Mouse (Mus musculus): ENCODE results near the gene Ankrd54. TPM values are rescaled to one million over a fixed set of nuclear protein-coding genes. Genes with fewer than 3 reads are reported as not detected.
A peak's percentile ranks its signal among the peaks of the same experiment; 100 is the strongest.

Gene Ankrd54
- polyA plus RNA-seq, 1 experiment from 2014 or later: 58.1 TPM

- 6% methylated on average over 44 of the region's 46 CpGs for WGBS
- H3K9me3 ChIP-seq (ENCODE audit: control insufficient read depth, low read length): no peaks in the 10 kb centered on the region
- H3K27me3 ChIP-seq (replicated peaks; ENCODE audit: control insufficient read depth, insufficient read depth, low read length): no peaks in the 10 kb centered on the region
- peak overlapping the region; percentile 82 for H3K27ac ChIP-seq (ENCODE audit: low read length)
- H3K4me3 ChIP-seq (replicated peaks; ENCODE audit: low read length): peak overlapping the region; percentile 82
- peaks cover 47% of the 10 kb centered on the region for H3K4me1 ChIP-seq (replicated peaks; ENCODE audit: control insufficient read depth, insufficient read depth, low read length)
- peak; percentile 9; the same call in 1 of the 2 replicates for ATAC-seq
- H3K4me2 ChIP-seq (ENCODE audit: low read length): peak overlapping the region; percentile 85
- peak overlapping the region; percentile 93 for H3K9ac ChIP-seq (replicated peaks; ENCODE audit: low read depth, low read length)
- no peaks in the 10 kb centered on the region for H3K36me3 ChIP-seq (ENCODE audit: control insufficient read depth, insufficient read depth)
These were observed 35.1 kb downstream of the Ankrd54 start for GRCm38 (mm10) chr15:79027291-79028205.

DNA sequence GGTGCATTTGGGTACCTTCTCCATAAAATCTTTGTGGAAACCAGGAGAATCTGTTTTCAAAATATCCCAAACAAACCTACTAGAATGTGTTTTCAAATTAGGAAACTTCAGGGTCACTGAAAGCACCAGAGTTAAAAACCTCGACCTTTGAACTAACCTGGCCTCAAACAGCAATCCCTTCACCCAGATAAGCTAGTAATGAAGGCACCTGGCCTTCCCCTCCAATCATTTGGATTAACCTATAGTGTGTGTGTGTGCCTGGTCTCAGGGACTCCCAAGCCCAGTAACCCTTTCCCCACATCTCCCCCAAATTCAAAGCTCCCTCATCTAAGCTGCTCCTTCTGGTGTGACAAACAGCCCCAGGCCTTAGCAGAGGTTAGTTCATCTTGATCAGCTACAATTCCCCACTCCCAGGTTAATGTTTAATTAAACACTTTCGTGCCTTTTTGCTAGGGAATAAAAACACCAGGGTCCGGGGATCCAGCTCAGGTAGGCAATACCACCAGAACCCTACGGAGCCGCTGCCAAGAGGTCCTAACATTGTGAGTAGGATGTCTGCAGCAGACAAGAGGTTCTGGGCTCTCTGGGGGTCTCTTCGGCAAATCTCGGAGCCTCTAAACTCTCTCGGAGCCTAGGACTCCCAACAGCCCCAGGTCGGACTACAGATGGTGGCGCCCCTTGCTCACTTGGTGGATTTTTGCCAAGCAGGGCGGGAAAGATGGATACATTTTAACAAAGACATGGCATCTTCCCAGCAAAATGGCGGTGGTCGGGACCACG, 36.0 kb downstream of the Ankrd54 start:
- Histone ChIP-seq H3K27ac (ENCODE audit: low read length) (peak overlapping the region; percentile 82; the same call in 1 of the 2 replicates), H3K9me3 (ENCODE audit: control insufficient read depth, low read length) (no peaks in the 10 kb centered on the region), H3K4me2 (ENCODE audit: low read length) (peak overlapping the region; percentile 85), H3K4me1 (replicated peaks; ENCODE audit: control insufficient read depth, insufficient read depth, low read length) (peaks cover 40% of the 10 kb centered on the region), H3K27me3 (replicated peaks; ENCODE audit: control insufficient read depth, insufficient read depth, low read length) (no peaks in the 10 kb centered on the region), H3K4me3 (replicated peaks; ENCODE audit: low read length) (peak overlapping the region; percentile 82), H3K9ac (replicated peaks; ENCODE audit: low read depth, low read length) (peak overlapping the region; percentile 93; the same call in 1 of the 2 replicates), H3K36me3 (ENCODE audit: control insufficient read depth, insufficient read depth) (no peaks in the 10 kb centered on the region)
- WGBS: 32% methylated on average over 14 of the region's 14 CpGs
- no peak for ATAC-seq

- Histone ChIP-seq H3K9me3 (ENCODE audit: control insufficient read depth, low read length) (no peaks in the 10 kb centered on the region), H3K9ac (replicated peaks; ENCODE audit: low read depth, low read length) (peak overlapping the region; percentile 32; the same call in 1 of the 2 replicates), H3K36me3 (ENCODE audit: control insufficient read depth, insufficient read depth) (no peaks in the 10 kb centered on the region), H3K4me1 (replicated peaks; ENCODE audit: control insufficient read depth, insufficient read depth, low read length) (peaks cover 34% of the 10 kb centered on the region), H3K27ac (ENCODE audit: low read length) (no peak overlapping the region), H3K27me3 (replicated peaks; ENCODE audit: control insufficient read depth, insufficient read depth, low read length) (no peaks in the 10 kb centered on the region), H3K4me2 (ENCODE audit: low read length) (peak overlapping the region; percentile 39), H3K4me3 (replicated peaks; ENCODE audit: low read length) (peak overlapping the region; percentile 17; the same call in 1 of the 2 replicates)
- ATAC-seq: no peak
- 13% methylated on average over 15 of the region's 18 CpGs for WGBS
These were observed 36.9 kb downstream of the Ankrd54 start for GRCm38 (mm10) chr15:79025687-79026308.

DNA sequence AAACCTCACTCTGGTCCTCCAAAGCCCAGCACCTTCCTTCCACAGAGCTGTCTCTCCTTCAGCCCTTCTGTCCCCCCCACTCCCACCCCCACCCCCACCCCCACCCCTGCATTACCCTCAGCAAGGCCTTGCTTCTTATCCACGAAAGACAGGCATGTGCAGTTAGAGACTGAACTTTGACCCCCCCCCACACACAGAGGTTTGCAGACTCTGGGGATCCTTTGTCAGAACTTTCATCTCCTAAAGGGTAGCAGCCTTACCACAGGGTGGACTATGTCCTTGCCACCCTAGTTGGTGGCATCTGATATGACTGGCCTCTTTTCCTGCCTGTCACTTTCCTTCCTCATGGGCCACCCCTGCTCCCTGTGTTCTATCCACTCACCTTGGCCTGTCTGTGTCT, 39.3 kb downstream of the Ankrd54 start:
- H3K4me3 ChIP-seq (replicated peaks; ENCODE audit: low read length): no peak overlapping the region
- no peak overlapping the region for H3K9ac ChIP-seq (replicated peaks; ENCODE audit: low read depth, low read length)
- no peaks in the 10 kb centered on the region for H3K9me3 ChIP-seq (ENCODE audit: control insufficient read depth, low read length)
- H3K27me3 ChIP-seq (replicated peaks; ENCODE audit: control insufficient read depth, insufficient read depth, low read length): no peaks in the 10 kb centered on the region
- H3K4me1 ChIP-seq (replicated peaks; ENCODE audit: control insufficient read depth, insufficient read depth, low read length): peaks cover 20% of the 10 kb centered on the region
- no peak overlapping the region for H3K27ac ChIP-seq (ENCODE audit: low read length)
- H3K36me3 ChIP-seq (ENCODE audit: control insufficient read depth, insufficient read depth): no peaks in the 10 kb centered on the region
- H3K4me2 ChIP-seq (ENCODE audit: low read length): no peak overlapping the region
- WGBS: 75% methylated on average over 1 of the region's 1 CpGs
- no peak for ATAC-seq

DNA sequence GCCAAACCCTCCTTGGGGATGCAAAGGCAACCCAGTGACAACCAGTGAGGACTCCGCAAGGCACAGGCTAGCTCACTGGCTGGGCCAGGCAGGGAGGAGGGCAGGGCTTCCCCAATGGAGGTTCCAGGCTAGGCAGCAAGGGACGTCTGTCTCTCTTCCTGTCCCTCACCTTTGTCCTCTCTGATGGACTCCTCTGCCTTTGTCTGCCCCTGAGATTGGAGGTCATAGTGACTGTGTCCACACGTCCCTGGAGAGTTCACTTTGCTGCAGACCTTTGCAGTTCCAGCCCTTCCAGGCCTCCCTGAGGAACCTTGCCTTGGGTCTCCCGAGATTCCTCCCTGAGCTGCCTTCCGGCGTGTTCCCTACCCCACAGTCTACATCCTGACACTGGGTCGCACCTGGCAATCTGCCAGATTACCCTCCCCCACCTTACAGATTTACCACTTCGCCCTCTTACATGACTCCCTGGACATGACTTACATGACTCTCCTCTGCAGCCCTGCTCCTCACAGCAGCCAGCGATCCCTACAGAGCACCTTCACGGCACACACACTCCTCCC, 39.9 kb downstream of the Ankrd54 start:
- Histone ChIP-seq H3K4me1 (replicated peaks; ENCODE audit: control insufficient read depth, insufficient read depth, low read length) (peaks cover 19% of the 10 kb centered on the region), H3K4me2 (ENCODE audit: low read length) (no peak overlapping the region), H3K9me3 (ENCODE audit: control insufficient read depth, low read length) (no peaks in the 10 kb centered on the region), H3K9ac (replicated peaks; ENCODE audit: low read depth, low read length) (no peak overlapping the region), H3K27ac (ENCODE audit: low read length) (no peak overlapping the region), H3K4me3 (replicated peaks; ENCODE audit: low read length) (no peak overlapping the region), H3K27me3 (replicated peaks; ENCODE audit: control insufficient read depth, insufficient read depth, low read length) (no peaks in the 10 kb centered on the region), H3K36me3 (ENCODE audit: control insufficient read depth, insufficient read depth) (no peaks in the 10 kb centered on the region)
- no peak for ATAC-seq
- 65% methylated on average over 10 of the region's 10 CpGs for WGBS

GRCm38 (mm10) chr15:79018886-79019285, 43.8 kb downstream of the Ankrd54 start:
- ATAC-seq: no peak
- Histone ChIP-seq H3K4me2 (ENCODE audit: low read length) (no peak overlapping the region), H3K36me3 (ENCODE audit: control insufficient read depth, insufficient read depth) (no peaks in the 10 kb centered on the region), H3K4me1 (replicated peaks; ENCODE audit: control insufficient read depth, insufficient read depth, low read length) (no peaks in the 10 kb centered on the region), H3K4me3 (replicated peaks; ENCODE audit: low read length) (no peak overlapping the region), H3K27ac (ENCODE audit: low read length) (no peak overlapping the region), H3K27me3 (replicated peaks; ENCODE audit: control insufficient read depth, insufficient read depth, low read length) (no peaks in the 10 kb centered on the region), H3K9ac (replicated peaks; ENCODE audit: low read depth, low read length) (no peak overlapping the region), H3K9me3 (ENCODE audit: control insufficient read depth, low read length) (no peaks in the 10 kb centered on the region)
- 63% methylated on average over 3 of the region's 3 CpGs for WGBS

- Histone ChIP-seq H3K4me2 (ENCODE audit: low read length) (no peak overlapping the region), H3K9me3 (ENCODE audit: control insufficient read depth, low read length) (no peaks in the 10 kb centered on the region), H3K4me3 (replicated peaks; ENCODE audit: low read length) (no peak overlapping the region), H3K27me3 (replicated peaks; ENCODE audit: control insufficient read depth, insufficient read depth, low read length) (no peaks in the 10 kb centered on the region), H3K27ac (ENCODE audit: low read length) (no peak overlapping the region), H3K4me1 (replicated peaks; ENCODE audit: control insufficient read depth, insufficient read depth, low read length) (peaks cover 5% of the 10 kb centered on the region; the same call in 1 of the 2 replicates), H3K9ac (replicated peaks; ENCODE audit: low read depth, low read length) (no peak overlapping the region), H3K36me3 (ENCODE audit: control insufficient read depth, insufficient read depth) (no peaks in the 10 kb centered on the region)
- ATAC-seq: no peak
- 42% methylated on average over 4 of the region's 4 CpGs for WGBS
These were observed 44.5 kb downstream of the Ankrd54 start for GRCm38 (mm10) chr15:79018191-79018590.

DNA sequence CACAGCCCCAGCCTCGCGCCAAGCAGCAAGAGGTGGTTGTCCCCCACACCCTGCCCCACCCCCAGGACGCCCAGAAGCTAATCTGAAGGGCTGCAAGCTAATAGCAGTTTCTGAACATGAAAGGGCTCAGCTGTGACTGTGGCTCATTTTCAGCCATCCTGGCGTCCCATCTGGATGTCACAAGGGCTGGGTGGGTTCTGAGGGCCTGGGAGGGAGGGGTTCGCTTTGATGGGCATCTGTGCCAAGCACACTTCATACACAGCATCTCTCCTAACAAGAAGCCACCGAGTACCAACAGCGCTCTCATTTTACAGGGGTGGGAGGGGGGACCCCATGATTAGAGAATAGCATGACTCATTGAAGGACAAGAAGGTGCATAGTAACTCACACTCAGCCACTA, 49.3 kb downstream of the Ankrd54 start:
- Histone ChIP-seq H3K27me3 (replicated peaks; ENCODE audit: control insufficient read depth, insufficient read depth, low read length) (no peaks in the 10 kb centered on the region), H3K9ac (replicated peaks; ENCODE audit: low read depth, low read length) (no peak overlapping the region), H3K4me2 (ENCODE audit: low read length) (no peak overlapping the region), H3K4me3 (replicated peaks; ENCODE audit: low read length) (no peak overlapping the region), H3K27ac (ENCODE audit: low read length) (no peak overlapping the region), H3K9me3 (ENCODE audit: control insufficient read depth, low read length) (no peaks in the 10 kb centered on the region), H3K36me3 (ENCODE audit: control insufficient read depth, insufficient read depth) (no peaks in the 10 kb centered on the region), H3K4me1 (replicated peaks; ENCODE audit: control insufficient read depth, insufficient read depth, low read length) (peaks cover 8% of the 10 kb centered on the region; the same call in 1 of the 2 replicates)
- peak; percentile 38 for ATAC-seq
- 50% methylated on average over 7 of the region's 7 CpGs for WGBS
